Mouse (Mus musculus) B cell, adult 2 months (primary cell): ENCODE measurements around the gene Zranb2.

Source experiments
- DNase-seq, 2 experiments: peaks; one replicate each; pipeline ENCODE4 v3.0.0; 2022

Gene Zranb2

GRCm38 (mm10) chr3:157533964-157534785 is at the start of gene Zranb2:
Zranb2 (plus strand) TSS chr3:157534160.
- DNase-seq: peak; percentile 97

GRCm38 (mm10) chr3:157492043-157492442 is 41.9 kb upstream of the Zranb2 start:
- DNase-seq: no peak

- no peak for DNase-seq
These were observed 31.7 kb upstream of the Zranb2 start for GRCm38 (mm10) chr3:157502216-157502615.

- DNase-seq: no peak
These were observed 19.7 kb upstream of the Zranb2 start for GRCm38 (mm10) chr3:157514116-157514796.

GRCm38 (mm10) chr3:157516471-157516870 is 17.5 kb upstream of the Zranb2 start:
- no peak for DNase-seq

GRCm38 (mm10) chr3:157517992-157518391 is 16.0 kb upstream of the Zranb2 start:
- no peak for DNase-seq

GRCm38 (mm10) chr3:157520433-157520832 is 13.5 kb upstream of the Zranb2 start:
- DNase-seq: peak in 1 of 2 experiments; percentile 8

GRCm38 (mm10) chr3:157523834-157524233 is 10.1 kb upstream of the Zranb2 start:
- no peak for DNase-seq

- no peak for DNase-seq
These were observed 2.4 kb upstream of the Zranb2 start for GRCm38 (mm10) chr3:157531585-157531984.

- DNase-seq: no peak
These were observed 941 bp downstream of the Zranb2 start for GRCm38 (mm10) chr3:157534786-157535415.

- DNase-seq: no peak
These were observed 15.4 kb downstream of the Zranb2 start for GRCm38 (mm10) chr3:157549323-157549722.

GRCm38 (mm10) chr3:157549758-157550600 is 16.0 kb downstream of the Zranb2 start:
- DNase-seq: no peak

GRCm38 (mm10) chr3:157565196-157565595 is 31.2 kb downstream of the Zranb2 start:
- no peak for DNase-seq

- no peak for DNase-seq
These were observed 33.0 kb downstream of the Zranb2 start, which contains the start of gene Ptger3 for GRCm38 (mm10) chr3:157566725-157567565. Ptger3 (plus strand) TSS chr3:157566892.

GRCm38 (mm10) chr3:157567566-157568132 is 33.7 kb downstream of the Zranb2 start:
- DNase-seq: no peak

GRCm38 (mm10) chr3:157572011-157572410 is 38.1 kb downstream of the Zranb2 start:
- DNase-seq: no peak

- no peak for DNase-seq
These were observed 41.7 kb downstream of the Zranb2 start for GRCm38 (mm10) chr3:157575441-157576342.

GRCm38 (mm10) chr3:157576343-157576722 is 42.4 kb downstream of the Zranb2 start:
- no peak for DNase-seq

- no peak for DNase-seq
These were observed 42.9 kb downstream of the Zranb2 start for GRCm38 (mm10) chr3:157576862-157577261.

GRCm38 (mm10) chr3:157578469-157579170 is 44.7 kb downstream of the Zranb2 start:
- no peak for DNase-seq
